Mouse (Mus musculus) limb, embryonic 13.5 days (tissue): ENCODE measurements around the gene Pfn1. TPM values are rescaled to one million over a fixed set of nuclear protein-coding genes. Genes with fewer than 3 reads are reported as not detected.

Source experiments
- ATAC-seq: fragments of 200-750 bp; cut with Nextera tagmentation; 2 replicates; pipeline ENCODE4 v1.8.0; 2017; ENCODE audit warnings: low read depth, moderate number of reproducible peaks, moderate TSS enrichment; ENCODE audit not compliant: low FRiP score
- H3K27ac ChIP-seq: fragments of 300-500 bp; sonication (generic); 2 replicates; pipeline ENCODE4 v1.5.1; 2015; ENCODE audit warnings: inconsistent platforms, mild to moderate bottlenecking, moderate library complexity
- H3K27me3 ChIP-seq: fragments of 300-500 bp; sonication (generic); 2 replicates; pipeline ENCODE4 v1.6.1; 2015; ENCODE audit warnings: mild to moderate bottlenecking, inconsistent platforms
- H3K36me3 ChIP-seq: fragments of 300-500 bp; sonication (generic); 2 replicates; pipeline ENCODE4 v1.6.1; 2015; ENCODE audit warnings: inconsistent platforms, mild to moderate bottlenecking, moderate library complexity
- H3K4me1 ChIP-seq: fragments of 300-500 bp; sonication (generic); 2 replicates; pipeline ENCODE4 v1.6.1; 2015; ENCODE audit warnings: inconsistent platforms
- H3K4me2 ChIP-seq: fragments of 300-500 bp; sonication (generic); replicated peaks from 2 replicates; pipeline ENCODE4 v1.6.1; 2015; ENCODE audit warnings: inconsistent platforms, mild to moderate bottlenecking, moderate library complexity
- H3K4me3 ChIP-seq: fragments of 300-500 bp; sonication (generic); 2 replicates; pipeline ENCODE4 v1.5.1; 2015; ENCODE audit warnings: moderate library complexity, mild to moderate bottlenecking, inconsistent platforms
- H3K9ac ChIP-seq: fragments of 300-500 bp; sonication (generic); 2 replicates; pipeline ENCODE4 v1.6.1; 2015; ENCODE audit warnings: mild to moderate bottlenecking, inconsistent platforms
- H3K9me3 ChIP-seq: fragments of 300-500 bp; sonication (generic); 2 replicates; pipeline ENCODE4 v1.6.1; 2016; ENCODE audit warnings: inconsistent platforms
- WGBS: fragments of 180-500 bp; shearing (Covaris S2); methylation state at CpG from one replicate; pipeline ENCODE4 v1.1.7; 2015; 5-methylcytosine and 5-hydroxymethylcytosine counted together
- polyA plus RNA-seq: library from polyadenylated mRNA; unstranded; fragments of >200 nt; fragmentation: Nextera tagmentation; extraction: Ambion mirVana; gene quantifications from 2 replicates; pipeline ENCODE4 v1.2.1, GENCODE M21; 2015

The Pfn1 gene
- polyA plus RNA-seq, 1 experiment from 2014 or later = 1,674 TPM

DNA sequence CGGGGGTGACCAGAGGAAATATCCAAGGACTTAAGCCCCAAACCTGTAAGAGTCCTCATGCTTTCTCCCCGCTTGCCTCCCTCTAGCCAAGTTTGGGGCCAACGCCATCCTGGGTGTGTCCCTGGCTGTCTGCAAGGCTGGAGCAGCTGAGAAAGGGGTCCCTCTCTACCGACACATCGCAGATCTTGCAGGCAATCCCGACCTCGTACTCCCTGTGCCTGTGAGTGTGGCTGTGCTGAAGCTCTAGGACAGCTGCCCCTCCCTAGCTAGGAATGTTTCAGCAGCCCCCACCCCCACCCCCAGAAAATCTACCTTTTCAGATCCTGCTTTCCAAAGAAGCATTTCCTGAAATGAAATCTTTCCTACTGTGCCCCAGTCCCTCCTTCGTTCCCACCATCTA, 4.5 kb upstream of the Pfn1 start:
- Histone ChIP-seq H3K36me3 (peaks cover 36% of the 10 kb centered on the region), H3K9ac (peak overlapping the region; percentile 43; the same call in 1 of the 2 replicates), H3K4me1 (peaks cover 34% of the 10 kb centered on the region), H3K4me3 (no peak overlapping the region), H3K27me3 (no peaks in the 10 kb centered on the region), H3K27ac (no peak overlapping the region), H3K9me3 (no peaks in the 10 kb centered on the region), H3K4me2 (peak overlapping the region; percentile 97; the same call in 1 of the 2 replicates)
- no peak for ATAC-seq
- 63% methylated on average over 8 of the region's 8 CpGs for WGBS

DNA sequence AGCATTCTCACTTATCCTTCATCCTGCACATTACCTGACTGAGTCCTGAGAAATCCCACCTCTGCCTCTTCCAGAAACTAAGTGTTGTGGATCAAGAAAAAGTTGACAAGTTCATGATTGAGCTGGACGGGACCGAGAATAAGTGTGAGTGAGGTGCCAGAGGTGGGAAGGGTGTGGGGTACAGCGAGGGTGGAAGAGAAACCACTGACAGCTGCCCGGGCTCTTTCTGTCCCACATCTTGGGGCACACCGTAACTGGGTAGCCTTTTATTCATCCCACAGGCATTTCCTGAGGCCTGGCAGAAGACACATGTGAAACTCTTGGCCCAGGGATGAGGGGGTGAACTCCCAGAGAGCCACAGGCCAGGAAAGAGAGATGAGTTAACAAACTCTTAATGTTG, 4.1 kb upstream of the Pfn1 start:
- H3K27ac ChIP-seq = no peak overlapping the region
- no peaks in the 10 kb centered on the region for H3K9me3 ChIP-seq
- 0 out of 2 replicates have a peak overlapping the region, but pooled peaks have one; percentile 2 for H3K4me3 ChIP-seq
- 69% methylated on average over 5 of the region's 5 CpGs for whole genome bisulfite sequencing
- peaks cover 32% of the 10 kb centered on the region for H3K36me3 ChIP-seq
- ATAC-seq = no peak
- H3K4me1 ChIP-seq = peaks cover 34% of the 10 kb centered on the region
- H3K27me3 ChIP-seq = no peaks in the 10 kb centered on the region
- H3K4me2 ChIP-seq = peak overlapping the region; percentile 97; the same call in 1 of the 2 replicates
- H3K9ac ChIP-seq = peak overlapping the region; percentile 53

DNA sequence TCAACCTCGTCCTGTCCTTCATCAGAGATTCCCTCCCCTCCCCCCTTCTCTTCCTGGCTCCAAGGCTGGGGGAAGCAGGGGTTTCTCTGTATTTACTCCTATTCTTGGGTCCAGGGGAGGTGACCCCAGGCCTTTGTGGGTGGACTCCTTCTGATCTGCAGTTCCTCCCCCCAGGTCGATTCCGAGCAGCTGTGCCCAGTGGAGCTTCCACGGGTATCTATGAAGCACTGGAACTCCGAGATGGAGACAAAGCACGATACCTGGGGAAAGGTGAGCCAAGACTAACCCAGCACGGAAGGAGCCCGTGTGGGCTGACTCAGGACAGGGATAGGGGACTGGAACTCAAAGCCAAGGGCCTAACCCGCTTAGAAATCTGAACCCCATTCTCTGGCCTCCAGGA, 3.5 kb upstream of the Pfn1 start:
- Histone ChIP-seq H3K4me2 (peak overlapping the region; percentile 97), H3K9me3 (no peaks in the 10 kb centered on the region), H3K4me1 (peaks cover 35% of the 10 kb centered on the region), H3K27ac (peak overlapping the region; percentile 98; the same call in 1 of the 2 replicates), H3K36me3 (peaks cover 28% of the 10 kb centered on the region), H3K27me3 (no peaks in the 10 kb centered on the region), H3K4me3 (0 out of 2 replicates have a peak overlapping the region, but pooled peaks have one; percentile 2), H3K9ac (peak overlapping the region; percentile 53)
- WGBS = 61% methylated on average over 9 of the region's 9 CpGs
- ATAC-seq = no peak

DNA sequence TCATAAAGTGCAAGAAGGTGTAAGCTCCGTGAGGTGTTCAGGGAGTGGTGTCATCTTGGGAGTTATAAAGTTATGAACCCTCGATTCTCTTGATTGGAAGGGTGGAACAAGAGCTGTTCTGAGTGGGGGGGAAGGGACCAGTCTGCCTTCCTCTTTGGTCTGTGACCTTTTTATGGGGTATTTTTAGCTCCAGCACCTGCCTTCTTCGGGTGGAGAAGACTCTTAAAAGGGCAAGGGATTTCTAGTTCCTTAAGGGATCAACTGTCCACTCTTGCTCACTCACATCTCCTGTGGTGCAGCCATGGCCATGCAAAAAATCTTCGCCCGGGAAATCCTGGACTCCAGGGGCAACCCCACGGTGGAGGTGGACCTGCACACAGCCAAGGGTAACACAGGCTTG, 3.1 kb upstream of the Pfn1 start:
- Histone ChIP-seq H3K4me3 (peak overlapping the region; percentile 100; the same call in 1 of the 2 replicates), H3K4me2 (peak overlapping the region; percentile 97), H3K9ac (peak overlapping the region; percentile 53; the same call in 1 of the 2 replicates), H3K27me3 (no peaks in the 10 kb centered on the region), H3K36me3 (peaks cover 28% of the 10 kb centered on the region), H3K4me1 (peaks cover 39% of the 10 kb centered on the region), H3K9me3 (no peaks in the 10 kb centered on the region), H3K27ac (peak overlapping the region; percentile 98)
- 41% methylated on average over 6 of the region's 6 CpGs for WGBS
- no peak for ATAC-seq

DNA sequence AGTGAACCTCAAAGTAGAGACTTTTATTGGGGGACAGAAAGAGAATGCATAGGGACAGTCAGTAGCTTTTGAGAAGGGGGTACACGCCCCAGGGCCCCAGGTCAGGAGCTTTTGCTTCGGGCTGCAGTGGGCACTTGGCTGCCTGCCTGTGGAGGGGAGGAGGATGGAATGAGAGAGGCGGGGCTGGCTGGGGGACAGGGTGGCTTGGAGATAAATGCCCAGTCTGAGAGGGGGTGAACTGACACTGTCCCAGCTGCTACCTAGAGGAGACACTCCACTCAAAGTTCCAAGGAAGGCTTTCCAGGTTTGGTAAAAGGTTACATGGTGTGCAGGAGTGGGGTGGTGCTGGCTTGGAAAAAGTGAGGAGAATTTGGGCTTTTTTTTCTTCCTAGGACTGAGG, 2.5 kb upstream of the Pfn1 start, which contains the start of gene Eno3:
TSS of gene Eno3 (plus strand) at position 239 of the 400 bp plus-strand sequence.
- no peak for ATAC-seq
- no peaks in the 10 kb centered on the region for H3K27me3 ChIP-seq
- H3K4me2 ChIP-seq = peak within 1 kb of the TSS; percentile 97
- H3K9me3 ChIP-seq = no peaks in the 10 kb centered on the region
- peak within 1 kb of the TSS; percentile 100 for H3K4me3 ChIP-seq
- peak within 1 kb of the TSS; percentile 99 for H3K9ac ChIP-seq
- H3K4me1 ChIP-seq = peaks cover 45% of the 10 kb centered on the region
- 4% methylated on average over 3 of the region's 3 CpGs for WGBS
- H3K36me3 ChIP-seq = peaks cover 28% of the 10 kb centered on the region
- peak within 1 kb of the TSS; percentile 98 for H3K27ac ChIP-seq

DNA sequence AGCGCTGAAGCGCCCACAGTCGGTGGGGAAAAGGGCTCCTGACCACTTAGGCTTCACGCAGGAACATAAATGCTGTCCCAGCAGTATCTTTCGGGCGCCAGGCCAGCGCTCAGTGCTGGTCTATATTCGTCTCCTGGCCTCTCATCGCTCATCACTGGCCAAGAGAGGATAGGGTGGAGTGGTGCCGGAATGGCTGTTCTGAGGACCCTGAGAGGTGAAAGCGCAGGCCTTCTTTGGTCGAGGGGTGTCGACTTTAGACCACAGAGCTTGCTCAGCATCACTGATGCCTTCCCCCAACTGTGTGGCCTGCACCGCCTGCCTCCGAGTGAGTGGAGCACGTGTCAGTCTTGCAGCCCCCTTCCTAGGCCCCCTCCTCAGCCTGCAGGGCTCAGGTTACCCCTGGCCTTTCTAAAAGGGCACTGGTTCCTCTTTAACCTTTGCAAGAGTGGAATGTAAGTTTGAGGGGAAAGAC, 2.0 kb upstream of the Pfn1 start:
- peaks cover 49% of the 10 kb centered on the region for H3K4me1 ChIP-seq
- peak; percentile 48 for ATAC-seq
- H3K9ac ChIP-seq = peak overlapping the region; percentile 99
- 4% methylated on average over 16 of the region's 16 CpGs for WGBS
- peak overlapping the region; percentile 97 for H3K4me2 ChIP-seq
- H3K9me3 ChIP-seq = no peaks in the 10 kb centered on the region
- no peaks in the 10 kb centered on the region for H3K27me3 ChIP-seq
- H3K36me3 ChIP-seq = peaks cover 28% of the 10 kb centered on the region
- H3K4me3 ChIP-seq = peak overlapping the region; percentile 100
- peak overlapping the region; percentile 98 for H3K27ac ChIP-seq

DNA sequence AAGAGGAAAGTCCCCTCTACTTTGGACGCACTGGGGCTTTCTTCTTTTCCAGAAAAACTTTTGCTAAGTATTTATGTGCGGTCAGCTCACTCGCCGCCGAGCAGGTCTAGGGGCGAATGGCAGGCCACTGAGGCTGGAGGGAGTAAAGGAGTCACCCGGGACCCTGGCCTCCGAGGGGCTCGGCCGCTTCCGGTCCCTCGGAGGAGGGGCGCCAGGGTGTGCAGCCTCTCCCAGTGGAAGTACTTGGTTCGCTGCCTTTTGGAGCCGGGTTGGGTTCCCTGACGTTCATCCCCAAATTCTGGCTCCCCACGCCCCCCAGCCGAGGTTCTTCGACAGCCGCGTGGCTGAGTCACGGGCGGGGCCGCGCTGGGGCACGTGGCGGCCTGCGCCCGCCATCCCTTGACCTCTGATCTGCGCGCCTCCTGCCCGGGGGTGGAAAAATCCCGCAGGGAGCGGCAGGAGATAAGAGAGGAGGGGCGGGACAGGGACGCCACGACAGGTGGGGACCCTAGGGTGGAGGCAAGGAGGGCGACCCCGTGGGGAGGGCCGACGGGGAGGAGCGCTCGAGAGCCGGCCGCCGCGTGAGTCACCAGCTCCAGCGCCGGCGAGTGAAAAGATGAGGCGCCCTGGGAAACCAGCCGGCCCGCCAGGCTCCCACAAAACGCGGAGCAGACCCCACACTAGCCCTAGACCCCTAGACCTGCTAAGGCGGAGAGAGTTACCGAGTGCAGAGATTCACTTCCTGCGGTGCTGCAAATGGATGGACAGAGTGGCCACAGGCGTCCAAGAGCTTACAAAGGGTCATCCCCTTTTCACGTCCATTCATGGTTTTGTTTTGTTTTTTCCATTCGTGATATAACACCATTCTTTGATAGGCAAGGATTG, 1.4 kb upstream of the Pfn1 start:
- ATAC-seq = 0 out of 2 replicates have a peak, but pooled peaks have one; percentile 11
- Histone ChIP-seq H3K4me2 (peak overlapping the region; percentile 97), H3K4me3 (peak overlapping the region; percentile 100), H3K9ac (peak overlapping the region; percentile 99), H3K9me3 (no peaks in the 10 kb centered on the region), H3K27me3 (no peaks in the 10 kb centered on the region), H3K27ac (peak overlapping the region; percentile 98), H3K36me3 (peaks cover 28% of the 10 kb centered on the region), H3K4me1 (peaks cover 56% of the 10 kb centered on the region)
- under 1% methylated on average over 61 of the region's 61 CpGs for WGBS

DNA sequence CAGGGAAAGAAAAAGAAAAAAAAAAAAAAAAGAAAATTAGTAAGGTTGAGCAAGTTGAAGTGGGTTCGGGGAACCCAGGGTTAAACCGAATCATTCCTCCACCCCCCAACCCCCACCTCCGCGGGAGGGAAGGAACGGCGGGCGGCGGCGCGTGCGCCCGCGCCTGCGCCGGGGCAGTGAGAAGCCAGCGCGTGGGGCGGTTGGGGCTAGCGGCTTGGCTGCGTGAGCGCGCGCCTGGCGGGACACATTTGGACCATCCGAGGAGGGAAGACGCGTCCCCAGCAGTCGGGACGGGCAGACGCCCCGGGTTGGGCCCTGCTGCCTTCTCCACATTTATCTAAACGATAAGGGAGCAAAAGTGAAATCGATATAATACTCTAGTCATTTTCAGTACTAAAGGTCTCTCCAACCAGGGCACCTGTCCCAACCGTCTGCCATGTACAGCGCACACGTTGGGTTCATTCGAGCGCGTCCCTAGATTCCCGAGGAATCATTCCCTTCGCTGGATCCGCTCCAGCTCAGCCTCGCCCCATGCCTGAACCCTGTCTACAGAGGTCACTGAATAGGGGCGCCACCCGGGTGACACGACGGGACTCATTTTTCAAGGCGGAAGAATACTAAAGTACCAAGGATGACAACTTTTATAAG, 603 bp upstream of the Pfn1 start:
- peaks cover 61% of the 10 kb centered on the region for H3K4me1 ChIP-seq

DNA sequence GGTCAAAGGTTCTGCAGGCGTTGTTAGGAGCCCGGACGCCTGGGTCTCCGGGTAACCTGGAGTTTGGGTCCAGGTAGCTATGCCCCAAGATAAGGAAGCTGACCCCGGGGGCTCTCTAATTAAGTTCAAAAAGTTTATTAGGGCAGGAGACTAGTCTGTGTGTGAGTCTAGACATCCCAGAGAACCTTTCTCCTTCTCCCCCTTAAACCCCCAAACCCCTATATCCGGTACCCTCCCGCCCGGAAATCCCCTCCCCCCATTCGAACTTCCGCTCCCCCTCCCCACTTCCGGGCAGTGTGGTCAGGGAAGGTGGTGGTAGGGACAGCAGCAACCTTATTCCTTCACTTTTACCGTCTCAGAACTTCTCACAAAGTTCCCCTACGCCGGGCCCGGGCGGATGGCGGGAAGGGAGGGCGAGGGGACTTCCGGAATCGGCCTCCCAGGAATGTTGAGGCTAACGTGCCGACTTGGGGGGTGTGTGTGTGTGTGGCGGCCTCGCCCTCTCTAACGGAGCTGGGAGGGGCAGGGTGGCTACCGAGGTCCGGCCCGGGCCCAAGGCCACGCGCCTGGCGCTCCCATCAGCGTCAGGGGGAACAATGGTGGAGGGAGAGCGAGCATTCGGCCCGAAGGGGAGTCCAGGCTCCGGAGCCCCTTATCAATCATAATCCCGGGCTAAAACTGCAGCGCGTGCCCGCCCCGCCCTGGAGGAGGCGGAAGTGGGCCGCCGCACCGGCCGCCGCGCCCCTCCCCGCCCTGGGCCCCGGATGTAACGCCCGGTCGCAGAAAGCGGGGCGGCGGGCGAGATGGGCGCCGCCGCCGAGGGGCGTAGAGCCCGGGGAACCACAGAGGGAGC, 873 bp downstream of the Pfn1 start:
- Histone ChIP-seq H3K9me3 (no peaks in the 10 kb centered on the region), H3K4me3 (peak overlapping the region; percentile 100), H3K27me3 (no peaks in the 10 kb centered on the region), H3K36me3 (peaks cover 46% of the 10 kb centered on the region), H3K9ac (peak overlapping the region; percentile 99), H3K4me1 (peaks cover 70% of the 10 kb centered on the region), H3K4me2 (peak overlapping the region; percentile 97), H3K27ac (peak overlapping the region; percentile 98)
- ATAC-seq = peak; percentile 42; the same call in 1 of the 2 replicates
- WGBS = under 1% methylated on average over 63 of the region's 63 CpGs

More for the DNA sequence above, 603 bp upstream of the Pfn1 start:
- Histone ChIP-seq H3K4me2 (peak overlapping the region; percentile 97), H3K4me3 (peak overlapping the region; percentile 100), H3K9ac (peak overlapping the region; percentile 99), H3K27me3 (no peaks in the 10 kb centered on the region), H3K9me3 (no peaks in the 10 kb centered on the region), H3K36me3 (peaks cover 31% of the 10 kb centered on the region), H3K27ac (peak overlapping the region; percentile 98)
- ATAC-seq = peak; percentile 51
- WGBS = under 1% methylated on average over 34 of the region's 48 CpGs

DNA sequence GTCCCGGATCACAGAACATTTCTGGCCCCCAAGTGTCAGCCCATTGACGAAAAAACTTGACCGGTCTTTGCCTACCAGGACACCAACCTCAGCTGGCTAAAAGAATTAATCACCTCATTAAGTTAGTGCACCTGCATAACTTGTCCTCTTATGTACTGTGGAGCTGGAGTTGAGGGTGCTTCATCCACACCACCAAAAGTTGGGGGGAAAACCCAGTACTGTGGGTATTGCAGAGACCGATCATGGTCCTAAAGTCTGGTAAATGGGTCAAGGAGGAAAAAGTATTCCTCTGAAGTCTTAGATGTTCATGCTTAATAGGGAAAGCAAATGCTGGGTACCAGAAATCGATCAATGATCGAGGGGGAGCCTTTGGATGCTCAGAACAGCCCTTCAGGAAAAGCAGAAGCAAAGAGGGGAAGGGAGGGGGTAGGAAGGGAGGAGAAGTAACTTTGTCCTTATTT, 1.5 kb downstream of the Pfn1 start:
- H3K27ac ChIP-seq = peak overlapping the region; percentile 98
- peaks cover 70% of the 10 kb centered on the region for H3K4me1 ChIP-seq
- H3K36me3 ChIP-seq = peaks cover 50% of the 10 kb centered on the region
- H3K4me2 ChIP-seq = peak overlapping the region; percentile 97
- H3K9ac ChIP-seq = peak overlapping the region; percentile 99
- H3K9me3 ChIP-seq = no peaks in the 10 kb centered on the region
- peak overlapping the region; percentile 100 for H3K4me3 ChIP-seq
- H3K27me3 ChIP-seq = no peaks in the 10 kb centered on the region
- ATAC-seq = no peak
- WGBS = 43% methylated on average over 6 of the region's 6 CpGs
